Mouse (Mus musculus): ENCODE measurements around the gene Mfsd14b.

- TF ChIP-seq CTCF (IDR thresholded peaks at IDR 0.05; ENCODE audit: extremely low read depth, insufficient read depth, insufficient read length, insufficient replicate concordance) = no peak
- TF ChIP-seq POLR2A (IDR thresholded peaks at IDR 0.05; ENCODE audit: low read depth, low read length) = no peak
Measured at GRCm38 (mm10) chr13:65095923-65096322, 16.9 kb downstream of the Mfsd14b start.
